Mouse (Mus musculus) intestine, embryonic 16.5 days (tissue): Measurements from ENCODE around the gene Gm10639. TPM values are rescaled to one million over a fixed set of nuclear protein-coding genes. Genes with fewer than 3 reads are reported as not detected.
"Not testable (repeated sequence)": the region's sequence is repeated elsewhere in the genome, so short reads cannot be mapped to it uniquely, and the experiment has no call there.

Experiments
- ATAC-seq: fragments of 200-750 bp; cut with Nextera tagmentation; 2 replicates; pipeline ENCODE4 v1.8.0; 2017; ENCODE audit warnings: moderate TSS enrichment, moderate library complexity
- H3K27ac ChIP-seq: fragments of 300-500 bp; sonication (generic); 2 replicates; pipeline ENCODE4 v1.5.1; 2014; ENCODE audit warnings: mild to moderate bottlenecking, low read length
- H3K27me3 ChIP-seq: fragments of 300-500 bp; sonication (generic); replicated peaks from 2 replicates; pipeline ENCODE4 v1.6.1; 2014; ENCODE audit warnings: low read length, control low read depth, mixed read lengths; ENCODE audit not compliant: control insufficient read depth, insufficient read depth
- H3K36me3 ChIP-seq: fragments of 300-500 bp; sonication (generic); 2 replicates; pipeline ENCODE4 v1.6.1; 2014; ENCODE audit warnings: low read length, control low read depth; ENCODE audit not compliant: control insufficient read depth, insufficient read depth
- H3K4me1 ChIP-seq: fragments of 300-500 bp; sonication (generic); 2 replicates; pipeline ENCODE4 v1.6.1; 2014; ENCODE audit warnings: low read length, control low read depth, mixed read lengths; ENCODE audit not compliant: control insufficient read depth, insufficient read depth
- H3K4me2 ChIP-seq: fragments of 300-500 bp; sonication (generic); 2 replicates; pipeline ENCODE4 v1.6.1; 2014; ENCODE audit warnings: low read depth, low read length, control low read depth
- H3K4me3 ChIP-seq: fragments of 300-500 bp; sonication (generic); 2 replicates; pipeline ENCODE4 v1.5.1; 2014; ENCODE audit warnings: mild to moderate bottlenecking, low read length
- H3K9ac ChIP-seq: fragments of 300-500 bp; sonication (generic); 2 replicates; pipeline ENCODE4 v1.6.1; 2014; ENCODE audit warnings: low read depth, low read length
- H3K9me3 ChIP-seq: fragments of 300-500 bp; sonication (generic); 2 replicates; pipeline ENCODE4 v1.6.1; 2016; ENCODE audit warnings: low read length, control low read depth; ENCODE audit not compliant: control insufficient read depth
- WGBS: fragments of 180-500 bp; shearing (Covaris S2); extraction: QIAGEN DNeasy Blood & Tissue Kit; methylation state at CpG from one replicate; pipeline ENCODE4 v1.1.7; 2014; 5-methylcytosine and 5-hydroxymethylcytosine counted together
- polyA plus RNA-seq: library from polyadenylated mRNA; unstranded; fragments of >200 nt; fragmentation: Nextera tagmentation; extraction: Ambion mirVana; gene quantifications from 2 replicates; pipeline ENCODE4 v1.2.1, GENCODE M21; 2015

Gm10639 gene
- polyA plus RNA-seq, 1 experiment from 2014 or later: 0.93 TPM

DNA sequence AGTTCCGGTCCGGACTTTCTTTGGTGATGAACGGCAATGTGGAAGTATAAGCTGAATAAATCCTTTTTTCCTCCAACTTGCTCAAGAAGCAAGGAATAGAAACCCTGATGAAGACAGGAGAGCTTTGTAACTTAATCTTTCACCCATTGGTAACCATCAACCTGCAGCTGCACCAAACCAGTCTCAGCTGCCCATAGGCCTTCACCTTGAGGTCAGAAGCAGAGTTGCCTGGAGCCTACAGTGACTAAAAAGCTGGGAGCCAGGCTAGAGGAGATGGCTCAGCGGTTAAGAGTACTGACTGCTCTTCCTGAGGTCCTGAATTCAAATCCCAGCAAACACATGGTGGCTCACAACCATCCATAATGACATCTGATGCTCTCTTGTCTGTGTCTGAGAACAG is 52.8 kb downstream of the Gm10639 start:
- H3K9ac ChIP-seq, H3K36me3 ChIP-seq, ATAC-seq, H3K9me3 ChIP-seq, H3K27me3 ChIP-seq, H3K4me1 ChIP-seq, H3K4me2 ChIP-seq, H3K4me3 ChIP-seq, H3K27ac ChIP-seq: not testable (repeated sequence)
- 93% methylated on average over 4 of the region's 4 CpGs for WGBS

DNA sequence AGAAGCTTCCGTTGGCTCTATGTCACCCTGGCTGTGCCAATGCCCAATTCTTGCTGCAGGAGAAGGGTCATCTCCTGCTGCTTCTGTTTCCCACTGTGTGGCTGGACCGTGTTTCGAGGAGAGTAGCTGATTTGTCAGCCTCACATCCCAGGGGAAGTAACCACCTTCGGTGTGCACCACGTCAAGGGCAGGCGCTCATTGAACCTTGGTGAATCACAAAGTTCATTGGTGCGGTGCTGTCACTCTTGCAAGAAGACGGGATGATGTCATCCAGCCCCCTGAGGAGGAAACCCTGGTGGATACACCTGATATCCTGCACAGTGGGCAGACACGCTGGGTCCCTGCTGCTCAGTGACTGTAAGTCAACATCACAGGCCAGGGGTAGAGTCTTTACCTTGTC is 53.3 kb downstream of the Gm10639 start:
- not testable (repeated sequence) for H3K27me3 ChIP-seq, H3K9me3 ChIP-seq, H3K4me1 ChIP-seq, H3K27ac ChIP-seq, H3K9ac ChIP-seq, ATAC-seq, H3K4me3 ChIP-seq, H3K36me3 ChIP-seq, H3K4me2 ChIP-seq
- 85% methylated on average over 9 of the region's 9 CpGs for WGBS

DNA sequence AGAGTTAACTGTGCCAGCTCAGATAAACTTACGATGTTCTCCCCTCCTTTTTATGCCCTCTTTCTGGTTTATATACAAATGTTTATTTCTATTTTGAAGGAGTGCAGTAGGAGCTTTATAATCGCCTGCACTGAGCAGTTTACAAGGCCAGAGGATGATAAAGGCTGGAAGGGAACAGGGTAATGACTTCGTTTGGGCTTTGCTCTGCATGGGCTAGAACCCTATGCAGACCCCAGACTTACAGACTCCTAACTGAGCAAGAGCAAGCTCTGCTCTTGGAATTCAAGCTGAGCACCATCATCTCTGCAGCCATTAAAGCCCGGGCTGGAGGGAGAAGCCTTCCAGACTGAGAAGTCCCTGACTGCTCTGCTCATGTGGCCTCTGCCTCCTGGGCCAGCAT is 55.5 kb downstream of the Gm10639 start:
- not testable (repeated sequence) for H3K4me3 ChIP-seq, H3K9ac ChIP-seq, ATAC-seq, H3K27me3 ChIP-seq, H3K9me3 ChIP-seq, H3K4me1 ChIP-seq, H3K27ac ChIP-seq, H3K36me3 ChIP-seq, H3K4me2 ChIP-seq
- 45% methylated on average over 3 of the region's 4 CpGs for WGBS

DNA sequence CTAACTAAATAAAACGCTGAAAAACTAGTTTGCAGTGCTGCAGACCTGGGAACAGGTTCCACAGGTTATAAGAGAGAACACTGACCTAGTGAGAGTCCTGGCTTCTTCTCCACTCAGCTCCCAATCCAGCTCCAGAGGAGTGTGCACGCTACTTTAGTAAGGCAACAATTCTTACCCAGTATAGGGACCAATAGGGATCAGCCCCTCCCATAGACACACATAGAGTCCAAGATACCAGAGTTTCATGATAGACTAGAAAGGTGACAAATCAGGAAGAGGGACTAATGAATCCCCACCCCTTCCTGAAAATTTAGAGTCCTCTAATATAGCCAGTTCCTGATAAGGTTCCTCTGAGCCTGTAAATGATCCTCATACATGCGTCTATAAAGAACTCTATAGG is 57.3 kb downstream of the Gm10639 start:
- Histone ChIP-seq H3K9me3 (no peaks in the 10 kb centered on the region), H3K27me3 (no peaks in the 10 kb centered on the region), H3K4me3 (no peak overlapping the region), H3K9ac (no peak overlapping the region), H3K4me2 (no peak overlapping the region), H3K4me1 (0 out of 2 replicates have a peak, but pooled peaks cover 4% of the 10 kb centered on the region), H3K36me3 (no peaks in the 10 kb centered on the region), H3K27ac (no peak overlapping the region)
- ATAC-seq: peak; percentile 82
- 46% methylated on average over 3 of the region's 3 CpGs for WGBS

DNA sequence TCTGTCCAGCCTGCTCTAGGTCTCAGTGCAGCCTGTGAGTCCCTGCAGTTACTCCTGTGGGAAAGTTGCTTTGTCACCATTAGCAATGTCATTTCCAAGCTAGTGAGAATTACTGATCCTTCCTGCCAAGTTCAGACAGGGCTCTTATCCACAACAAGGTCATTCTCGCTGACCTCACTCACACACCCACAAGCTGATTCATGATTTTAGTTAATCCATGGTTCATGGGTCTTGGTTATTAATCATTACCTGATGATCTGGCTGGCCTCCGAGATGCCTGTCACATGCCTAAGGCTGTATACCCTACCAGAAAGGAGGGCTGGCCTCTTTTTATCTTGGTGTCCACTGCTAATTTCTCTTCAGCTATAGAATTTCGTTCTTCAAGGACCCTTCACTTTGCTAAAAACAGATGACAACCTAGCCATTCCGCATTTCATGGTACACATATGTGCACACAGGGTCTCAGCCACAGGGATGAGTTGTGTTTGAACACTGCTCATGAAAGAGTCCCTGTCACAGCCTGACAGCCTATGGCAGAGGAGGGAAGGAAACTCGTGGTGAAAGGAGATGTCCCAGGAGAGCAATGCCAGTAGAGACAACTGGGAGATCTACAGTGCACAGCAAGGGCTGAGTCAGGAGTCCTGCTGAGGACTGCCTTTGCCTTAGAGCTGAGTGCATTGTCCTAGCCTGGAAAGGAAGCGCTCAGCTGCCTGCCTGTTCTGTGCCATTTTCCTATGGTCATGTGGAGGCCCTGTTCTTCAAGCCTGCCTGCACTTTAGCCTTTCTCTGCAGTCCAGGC is 58.7 kb downstream of the Gm10639 start:
- H3K4me3 ChIP-seq, H3K9me3 ChIP-seq, H3K9ac ChIP-seq, H3K4me1 ChIP-seq, H3K4me2 ChIP-seq, H3K27me3 ChIP-seq, H3K36me3 ChIP-seq: not testable (repeated sequence)
- peak; percentile 86 for ATAC-seq
- WGBS: 51% methylated on average over 6 of the region's 6 CpGs
- peak overlapping the region; percentile 74 for H3K27ac ChIP-seq

DNA sequence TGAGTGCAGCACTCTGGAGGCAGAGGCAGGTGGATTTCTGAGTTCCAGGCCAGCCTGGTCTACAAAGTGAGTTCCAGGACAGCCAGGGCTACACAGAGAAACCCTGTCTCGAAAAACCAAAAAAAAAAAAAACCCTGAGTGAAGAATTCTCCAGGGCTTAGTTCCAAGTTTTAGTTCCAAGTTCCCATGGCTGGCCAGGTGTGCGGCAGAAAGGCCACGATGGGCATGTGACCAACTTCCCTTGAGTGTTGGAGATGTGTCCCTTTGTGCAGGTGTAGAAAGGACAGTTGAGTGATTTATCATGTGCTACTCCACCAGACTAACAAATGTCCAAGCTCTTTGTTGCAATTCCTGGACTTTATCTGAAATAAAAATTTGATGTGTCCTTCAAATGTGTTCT is 59.4 kb downstream of the Gm10639 start:
- WGBS: 86% methylated on average over 3 of the region's 3 CpGs
- not testable (repeated sequence) for H3K4me1 ChIP-seq, H3K36me3 ChIP-seq, H3K4me3 ChIP-seq, H3K9ac ChIP-seq, H3K4me2 ChIP-seq, H3K27me3 ChIP-seq, ATAC-seq, H3K9me3 ChIP-seq
- peak overlapping the region; percentile 74; the same call in 1 of the 2 replicates for H3K27ac ChIP-seq

DNA sequence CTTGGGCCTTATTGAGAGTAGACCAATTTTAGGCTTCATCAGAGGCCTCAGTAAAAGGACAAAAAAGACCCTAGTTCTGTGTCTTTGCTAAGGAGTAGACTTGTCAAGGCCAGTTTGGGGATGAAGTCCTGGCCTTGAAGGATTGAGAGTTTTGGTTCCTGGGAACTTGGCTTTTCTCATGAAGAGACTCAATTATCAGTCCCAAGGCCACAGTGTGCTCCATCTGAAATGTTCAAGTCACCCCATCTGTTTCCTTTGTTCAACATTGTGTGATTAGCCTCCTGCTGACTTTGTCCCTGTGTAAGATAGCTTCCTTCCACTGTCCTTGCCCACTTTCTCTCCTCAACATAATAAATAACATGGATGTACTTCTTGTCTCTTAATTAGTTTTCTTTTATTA is 60.3 kb downstream of the Gm10639 start:
- H3K4me1 ChIP-seq, H3K4me2 ChIP-seq, H3K27me3 ChIP-seq, H3K9me3 ChIP-seq, H3K27ac ChIP-seq, H3K9ac ChIP-seq, ATAC-seq, H3K4me3 ChIP-seq, H3K36me3 ChIP-seq: not testable (repeated sequence)

DNA sequence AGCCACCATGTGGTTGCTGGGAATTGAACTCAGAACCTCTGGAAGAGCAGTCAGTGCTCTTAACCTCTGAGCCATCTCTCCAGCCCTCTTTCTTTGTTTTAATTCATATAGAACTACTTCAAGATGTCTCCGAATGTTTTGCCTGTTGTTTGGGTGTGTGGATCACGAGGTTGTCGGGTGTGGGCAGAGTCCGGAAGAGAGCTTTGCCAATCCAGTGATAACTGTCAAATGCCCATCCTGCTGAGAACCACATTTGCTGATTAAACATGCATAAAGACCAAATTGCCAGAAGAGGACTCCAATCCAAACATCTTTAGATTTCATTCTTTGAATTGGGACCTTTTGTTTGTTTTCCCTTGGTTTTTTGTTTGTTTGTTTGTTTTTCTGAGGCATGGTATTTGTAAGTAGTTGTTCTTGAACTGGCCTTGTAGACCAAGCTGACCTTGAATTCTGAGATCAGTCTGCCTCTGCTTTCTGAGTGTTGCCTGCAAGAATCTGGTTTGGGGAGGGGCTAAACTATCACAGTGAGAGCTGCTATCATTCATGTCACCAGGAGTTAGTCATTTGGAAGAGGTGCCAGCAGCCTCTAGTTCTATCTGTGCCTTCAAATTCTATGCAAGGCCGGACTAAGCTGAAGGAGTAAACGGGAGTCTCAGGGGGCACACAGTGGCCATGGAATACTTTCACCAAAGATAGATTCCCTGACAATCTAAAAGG is 61.9 kb downstream of the Gm10639 start:
- Histone ChIP-seq H3K4me3 (no peak overlapping the region), H3K9me3 (no peaks in the 10 kb centered on the region), H3K9ac (no peak overlapping the region), H3K36me3 (no peaks in the 10 kb centered on the region), H3K4me1 (0 out of 2 replicates have a peak, but pooled peaks cover 4% of the 10 kb centered on the region), H3K4me2 (no peak overlapping the region), H3K27ac (no peak overlapping the region), H3K27me3 (no peaks in the 10 kb centered on the region)
- no peak for ATAC-seq
- WGBS: 73% methylated on average over 6 of the region's 6 CpGs
